Mouse (Mus musculus): ENCODE measurements around the gene Adipor1. TPM values are rescaled to one million over a fixed set of nuclear protein-coding genes. Genes with fewer than 3 reads are reported as not detected.

Adipor1 gene
- polyA plus RNA-seq (2017; shearing (Covaris generic)): 44.8 TPM

DNA sequence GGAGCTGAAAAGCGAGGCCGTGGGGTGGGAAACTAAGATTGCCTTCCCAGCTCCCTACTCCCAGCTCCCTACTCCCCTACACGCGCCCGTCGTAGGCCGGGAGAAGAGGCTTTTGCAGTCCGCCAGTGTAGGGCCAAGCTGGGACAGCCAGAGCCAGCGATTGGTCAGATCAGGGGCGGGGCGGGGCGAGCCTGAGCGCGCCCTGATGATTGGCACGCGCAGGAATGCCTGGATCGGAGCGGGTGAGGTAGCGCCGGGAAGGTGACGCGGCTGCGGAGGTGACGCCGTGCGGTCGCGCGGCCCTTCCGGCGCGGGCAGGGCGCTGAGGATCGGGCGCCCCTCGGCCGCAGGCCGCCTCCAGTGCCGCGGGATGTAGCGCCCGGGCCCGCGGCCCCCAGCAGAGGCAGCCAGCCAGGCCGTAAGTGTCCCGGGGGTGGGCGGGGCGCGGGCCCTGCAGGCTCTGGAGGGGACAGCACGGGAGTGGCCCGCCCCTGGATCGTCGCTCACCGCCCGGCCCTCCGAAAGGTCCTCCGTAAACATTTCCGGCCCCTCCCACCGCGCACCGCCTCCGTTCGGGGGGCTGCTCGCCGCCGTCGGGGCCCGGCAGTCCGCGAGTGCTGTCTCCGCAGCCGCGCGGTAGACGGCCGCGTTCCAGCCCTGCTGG is at the start of gene Adipor1:
Gene Adipor1, plus strand, starts transcription at position 211 of the 664 bp plus-strand sequence.

DNA sequence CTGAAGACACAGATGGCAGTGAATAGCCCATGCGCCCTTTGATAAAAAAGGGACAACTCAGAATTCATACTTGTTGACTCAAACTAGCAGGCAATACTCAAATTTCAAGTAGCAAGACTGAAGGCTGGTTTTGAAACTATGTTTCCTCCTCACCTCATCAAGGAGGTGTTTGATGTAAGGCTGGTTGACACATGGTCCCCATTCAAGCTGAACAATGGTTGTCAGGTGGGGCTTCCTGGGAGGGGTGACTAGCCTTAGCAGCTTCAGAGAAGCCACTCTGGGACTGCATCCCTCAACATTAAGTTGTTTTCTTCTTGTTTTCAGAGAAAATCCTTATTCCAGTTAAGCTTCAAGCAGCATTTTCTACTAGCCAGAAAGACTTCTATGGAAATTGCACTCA is 29.5 kb upstream of the Adipor1 start, which contains the start of gene 4933406M09Rik:
Gene 4933406M09Rik, plus strand, starts transcription at position 275 of the 400 bp plus-strand sequence.

DNA sequence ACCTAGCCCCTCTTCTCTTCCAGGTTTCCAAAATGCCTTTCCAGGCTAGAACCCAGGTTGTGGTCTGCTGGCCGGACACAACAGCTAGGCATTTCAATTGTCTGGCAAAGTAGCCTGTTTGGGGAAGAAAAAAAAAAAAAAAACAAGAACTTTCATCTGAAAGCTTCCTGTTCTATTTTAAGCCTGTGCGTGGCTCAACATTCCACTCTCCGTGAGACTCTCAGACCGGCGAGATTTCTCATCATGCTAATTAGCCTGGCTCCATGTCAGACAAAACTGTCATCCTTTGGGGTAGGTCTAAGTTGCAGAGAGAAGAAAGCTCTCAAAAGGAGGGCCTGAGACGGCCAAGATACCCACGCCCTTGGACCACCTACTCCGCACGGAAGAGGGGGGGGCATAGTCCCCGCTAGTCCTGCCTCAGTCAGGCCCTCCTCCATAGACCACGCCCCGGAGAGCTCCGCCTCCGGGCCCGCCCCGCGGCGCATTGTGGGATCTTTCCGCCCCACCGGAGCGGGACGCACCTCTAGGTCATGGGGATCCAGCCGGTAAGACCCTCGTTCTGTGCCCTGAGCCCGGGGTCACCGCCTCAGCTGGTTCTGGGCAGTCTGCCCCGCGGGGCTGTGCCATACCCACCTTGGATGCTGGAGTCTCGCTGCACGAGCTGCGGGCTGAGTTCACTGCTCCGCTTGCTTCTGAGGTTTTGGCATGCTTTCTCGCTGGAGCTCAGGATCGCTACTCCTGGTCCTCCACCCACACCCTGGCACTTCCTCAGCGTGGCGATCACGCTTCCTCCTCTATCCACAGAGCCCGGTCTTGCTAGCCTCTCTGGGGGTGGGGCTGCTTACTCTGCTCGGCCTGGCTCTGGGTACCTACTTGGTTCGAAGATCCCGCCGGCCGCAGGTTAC is 9.4 kb upstream of the Adipor1 start, which contains the start of gene Cyb5r1:
Gene Cyb5r1, plus strand, starts transcription at position 51 of the 905 bp plus-strand sequence.

DNA sequence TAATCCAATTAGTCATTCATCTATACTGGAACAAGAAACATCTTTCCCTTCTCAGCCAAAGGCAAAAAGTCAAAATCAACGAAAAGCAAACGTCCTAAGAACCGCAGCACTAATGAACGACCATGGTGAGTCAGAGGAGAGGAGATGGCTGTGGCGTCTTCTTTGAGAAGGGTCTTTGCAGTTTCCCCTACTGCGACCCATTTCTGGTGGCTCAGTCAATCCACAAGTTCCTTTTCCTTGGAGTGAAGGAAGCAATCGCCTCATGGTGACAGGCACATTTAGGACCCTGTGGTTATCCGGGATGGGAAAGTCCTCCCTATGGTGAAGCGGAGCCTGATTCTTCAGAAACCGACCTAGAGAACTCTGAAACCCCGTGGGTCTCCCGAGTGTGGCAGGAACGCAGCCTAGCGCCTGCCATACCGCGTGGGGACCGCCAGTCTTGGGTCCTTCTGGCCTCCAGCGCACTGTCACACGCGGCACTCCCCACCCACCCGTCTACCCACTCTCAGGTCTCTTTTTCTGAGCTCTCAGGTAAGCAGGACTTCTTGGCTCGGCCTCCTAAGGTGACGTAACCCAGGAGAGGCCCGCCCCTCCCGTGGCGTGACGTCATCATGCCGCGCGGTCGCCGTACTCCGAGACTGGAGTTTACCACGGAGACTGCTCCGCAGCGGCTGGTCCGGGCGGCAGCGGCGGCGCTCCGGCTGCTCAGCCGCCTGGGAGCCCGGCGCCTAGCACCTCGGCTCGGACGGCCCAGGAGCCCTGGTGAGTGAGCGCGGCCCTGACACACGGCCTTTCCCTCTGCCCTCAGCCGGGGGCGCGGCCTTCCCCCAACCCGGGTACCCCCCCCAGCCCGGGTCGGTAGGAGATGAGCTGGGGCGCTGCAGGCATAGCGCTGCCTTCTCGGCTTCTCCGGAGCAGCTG is 40.0 kb downstream of the Adipor1 start, which contains the start of gene Klhl12:
Gene Klhl12, plus strand, starts transcription at position 628 of the 921 bp plus-strand sequence.

Other genes starting within 250 kb of the Adipor1 start
- gene Chil1, start 233.2 kb upstream of the Adipor1 start, polyA plus RNA-seq (2017; shearing (Covaris generic)): 0.28 TPM
- not detected for gene Mybph, start 221.9 kb upstream of the Adipor1 start, polyA plus RNA-seq (2017; shearing (Covaris generic))
- gene Adora1, start 179.9 kb upstream of the Adipor1 start, polyA plus RNA-seq (2017; shearing (Covaris generic)): not detected
- not detected for gene Myog, start 125.4 kb upstream of the Adipor1 start, polyA plus RNA-seq (2017; shearing (Covaris generic))
- 0.35 TPM for gene Ppfia4, start 82.5 kb upstream of the Adipor1 start, polyA plus RNA-seq (2017; shearing (Covaris generic))
- gene Tmem183a, start 53.4 kb upstream of the Adipor1 start, polyA plus RNA-seq (2017; shearing (Covaris generic)): 71.3 TPM
- not detected for gene 4933406M09Rik, start 29.4 kb upstream of the Adipor1 start, polyA plus RNA-seq (2017; shearing (Covaris generic))
- gene Cyb5r1, start 9.8 kb upstream of the Adipor1 start, polyA plus RNA-seq (2017; shearing (Covaris generic)): 32.5 TPM
- 23.8 TPM for gene Klhl12, start 40.2 kb downstream of the Adipor1 start, polyA plus RNA-seq (2017; shearing (Covaris generic))
- 50.4 TPM for gene Rabif, start 79.3 kb downstream of the Adipor1 start, polyA plus RNA-seq (2017; shearing (Covaris generic))
- not detected for gene Mgat4e, start 134.3 kb downstream of the Adipor1 start, polyA plus RNA-seq (2017; shearing (Covaris generic))
- 25.2 TPM for gene Kdm5b, start 144.8 kb downstream of the Adipor1 start, polyA plus RNA-seq (2017; shearing (Covaris generic))
- gene Syt2, start 231.3 kb downstream of the Adipor1 start, polyA plus RNA-seq (2017; shearing (Covaris generic)): not detected